Mouse (Mus musculus) lung, adult 2 months (tissue): ENCODE results near the gene Grm8.

Experiments
- CTCF ChIP-seq: fragments of 200-500 bp; IDR thresholded peaks from 2 replicates; pipeline ENCODE4 v1.5.1; 2011; ENCODE audit warnings: mild to moderate bottlenecking, low read length, control low read depth; ENCODE audit not compliant: insufficient read depth
- POLR2A ChIP-seq: fragments of 200-500 bp; IDR thresholded peaks from 2 replicates; pipeline ENCODE4 v1.6.1; 2011; ENCODE audit warnings: low read depth, mild to moderate bottlenecking, control low read depth, low read length, borderline replicate concordance; ENCODE audit errors: extremely low read depth

DNA sequence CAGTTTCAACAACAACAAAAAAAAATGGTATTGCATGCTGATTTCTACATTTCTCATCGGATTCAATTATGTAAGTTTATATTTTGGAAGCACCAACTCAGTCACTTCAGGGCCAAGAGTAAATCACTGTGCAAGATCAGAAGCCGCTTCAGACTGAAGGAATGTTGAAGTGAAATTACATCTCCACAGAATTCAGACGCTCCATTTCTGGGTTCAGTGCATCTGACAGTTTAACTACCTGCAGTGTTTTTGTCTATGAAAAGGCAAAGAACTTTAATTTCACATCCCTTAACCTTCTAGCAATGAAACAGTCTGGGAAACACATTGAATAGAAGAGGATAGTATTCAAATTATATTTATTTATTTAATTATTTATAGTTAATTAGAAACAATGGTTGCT lies 59.4 kb downstream of the Grm8 start:
- no peak for TF ChIP-seq CTCF
- no peak for TF ChIP-seq POLR2A
